Mouse (Mus musculus) layer of hippocampus, adult 9-10 months (tissue): Measurements from ENCODE around the gene Sh3rf1.

Experiments used
- DNase-seq: peaks from one replicate; pipeline ENCODE4 v3.0.0; 2022; ENCODE audit warnings: low spot score

The Sh3rf1 gene

GRCm38 (mm10) chr8:61324363-61324914, 100.8 kb downstream of the Sh3rf1 start:
- DNase-seq: no peak

- no peak for DNase-seq
These were observed 101.5 kb downstream of the Sh3rf1 start for GRCm38 (mm10) chr8:61325014-61325715.

GRCm38 (mm10) chr8:61326281-61326680, 102.6 kb downstream of the Sh3rf1 start:
- no peak for DNase-seq

- DNase-seq: no peak
These were observed 103.7 kb downstream of the Sh3rf1 start for GRCm38 (mm10) chr8:61327333-61327732.

GRCm38 (mm10) chr8:61339629-61340028, 116.0 kb downstream of the Sh3rf1 start:
- no peak for DNase-seq

- no peak for DNase-seq
These were observed 116.8 kb downstream of the Sh3rf1 start for GRCm38 (mm10) chr8:61340283-61340984.

GRCm38 (mm10) chr8:61341587-61342441, 118.1 kb downstream of the Sh3rf1 start:
- DNase-seq: no peak

- no peak for DNase-seq
These were observed 118.9 kb downstream of the Sh3rf1 start for GRCm38 (mm10) chr8:61342473-61343026.

- no peak for DNase-seq
These were observed 120.8 kb downstream of the Sh3rf1 start for GRCm38 (mm10) chr8:61344435-61344834.

GRCm38 (mm10) chr8:61346941-61347340, 123.3 kb downstream of the Sh3rf1 start:
- no peak for DNase-seq

GRCm38 (mm10) chr8:61347526-61347925, 123.9 kb downstream of the Sh3rf1 start:
- DNase-seq: no peak

GRCm38 (mm10) chr8:61348029-61348428, 124.4 kb downstream of the Sh3rf1 start:
- no peak for DNase-seq

GRCm38 (mm10) chr8:61348518-61348917, 124.8 kb downstream of the Sh3rf1 start:
- no peak for DNase-seq

- DNase-seq: no peak
These were observed 126.8 kb downstream of the Sh3rf1 start for GRCm38 (mm10) chr8:61350443-61350842.

- DNase-seq: no peak
These were observed 128.0 kb downstream of the Sh3rf1 start for GRCm38 (mm10) chr8:61351638-61352037.

GRCm38 (mm10) chr8:61355503-61355902, 131.8 kb downstream of the Sh3rf1 start:
- DNase-seq: no peak

GRCm38 (mm10) chr8:61359004-61359403, 135.3 kb downstream of the Sh3rf1 start:
- no peak for DNase-seq

GRCm38 (mm10) chr8:61359851-61360272, 136.2 kb downstream of the Sh3rf1 start:
- no peak for DNase-seq

- no peak for DNase-seq
These were observed 136.7 kb downstream of the Sh3rf1 start for GRCm38 (mm10) chr8:61360362-61360761.

GRCm38 (mm10) chr8:61361476-61361875, 137.8 kb downstream of the Sh3rf1 start:
- DNase-seq: no peak

- no peak for DNase-seq
These were observed 138.7 kb downstream of the Sh3rf1 start for GRCm38 (mm10) chr8:61362301-61362913.

- no peak for DNase-seq
These were observed 149.6 kb downstream of the Sh3rf1 start for GRCm38 (mm10) chr8:61373303-61373702.
